Mouse (Mus musculus) CD8-positive naive resting alpha-beta T cell, adult 2 months (primary cell): ENCODE data around the gene Chn2.

ENCODE experiments used
- DNase-seq, 2 experiments: peaks; one replicate each; pipeline ENCODE4 v3.0.0; 2022; ENCODE audit warnings: low read depth in 2 of 2, low spot score in 2 of 2

Gene Chn2

DNA sequence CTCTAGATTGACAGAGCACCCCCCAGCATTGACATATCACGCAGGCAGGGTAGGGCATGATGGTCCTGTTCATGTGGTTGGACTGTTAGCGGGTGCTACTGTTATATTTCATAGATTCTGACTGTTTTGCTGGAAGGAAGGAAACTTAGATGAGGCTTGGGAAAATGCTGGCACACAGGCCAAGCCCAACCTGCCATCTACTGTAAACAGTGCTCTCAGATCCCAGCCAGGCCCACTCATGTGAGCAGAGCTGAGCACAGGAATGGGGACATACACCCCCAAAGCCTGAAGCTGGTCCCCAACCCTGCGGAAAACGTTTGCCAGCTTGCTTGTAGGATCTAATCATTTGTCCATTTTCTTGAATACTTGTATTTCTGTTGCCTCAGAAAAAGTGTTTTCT lies 32.1 kb downstream of the Chn2 start:
- DNase-seq, result no peak

DNA sequence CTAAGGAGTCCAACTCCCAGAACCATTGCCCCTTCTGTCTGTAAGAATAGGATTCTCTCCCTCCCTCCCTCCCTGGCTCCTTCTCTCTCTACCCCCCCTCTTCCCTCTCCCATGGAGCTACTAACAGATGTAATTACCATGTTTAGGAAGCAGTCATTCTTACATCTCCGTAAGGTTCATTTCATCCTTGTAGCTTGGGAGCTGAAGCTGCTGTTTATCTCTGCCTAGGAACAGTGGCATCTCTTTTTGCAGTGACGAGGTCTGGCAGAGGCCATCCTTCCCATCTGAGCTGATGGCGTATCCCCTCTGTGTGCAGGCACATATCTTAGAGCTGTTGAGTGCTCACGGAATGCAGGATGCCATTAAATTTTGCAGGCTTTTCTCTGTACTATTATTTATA lies 35.1 kb downstream of the Chn2 start:
- no peak for DNase-seq

DNA sequence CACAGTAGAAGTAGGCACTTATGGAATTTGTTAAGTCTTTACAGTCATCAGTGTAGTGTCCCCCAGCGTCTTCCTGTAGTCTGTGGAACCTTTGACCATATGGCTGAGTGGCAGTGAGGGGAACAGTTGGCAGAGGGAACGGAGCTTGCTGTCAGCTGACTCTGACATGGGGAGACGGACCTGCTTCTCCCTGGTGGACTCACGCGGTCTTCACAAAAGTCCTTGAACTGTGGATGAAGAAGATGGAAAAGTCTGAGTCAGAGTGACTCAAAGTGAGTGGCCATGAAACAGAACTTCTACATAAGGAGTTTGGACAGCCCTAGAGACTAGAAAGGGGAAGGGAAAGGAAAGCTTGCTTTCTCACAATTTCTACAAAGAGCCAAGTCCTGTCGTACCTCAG lies 36.1 kb downstream of the Chn2 start:
- no peak for DNase-seq

DNA sequence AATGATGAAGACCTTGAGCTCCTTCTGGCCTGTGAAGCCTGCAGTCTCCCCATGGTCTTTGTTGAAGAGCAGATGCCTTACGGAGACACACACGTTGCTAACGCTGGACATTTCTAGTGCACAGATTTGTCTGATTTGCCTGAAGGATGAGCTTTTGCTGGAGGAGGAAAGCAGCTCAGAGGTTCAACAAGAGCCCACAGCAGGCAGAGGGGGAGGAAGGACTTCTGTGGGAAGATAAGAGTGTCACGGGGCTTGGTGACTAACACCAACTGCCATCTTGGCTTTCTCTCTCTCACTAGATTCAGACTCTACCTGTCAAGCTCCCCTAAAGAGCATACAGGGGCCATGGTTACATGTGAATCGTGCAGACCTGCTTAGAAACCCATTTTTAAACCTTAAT lies 37.3 kb downstream of the Chn2 start:
- DNase-seq, result no peak

DNA sequence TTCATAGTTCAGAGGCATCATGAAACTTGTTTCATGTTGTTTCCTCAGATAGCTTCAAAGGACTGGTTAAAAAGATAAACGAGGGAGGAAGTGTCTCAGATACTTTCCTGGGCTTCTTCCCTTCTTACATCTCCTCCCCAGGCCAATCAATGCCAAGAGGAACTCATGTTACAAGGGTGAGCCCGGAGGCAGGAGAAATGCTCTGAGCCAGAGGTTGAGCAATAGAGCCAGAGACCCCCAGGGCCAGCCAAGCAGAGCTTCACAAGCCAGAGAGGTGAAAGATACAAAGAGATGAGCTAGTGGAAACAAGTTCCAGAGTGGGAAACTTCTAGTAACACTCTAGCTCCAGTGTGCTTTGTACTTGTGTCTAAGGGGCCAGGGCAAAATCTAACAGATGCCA lies 38.9 kb downstream of the Chn2 start:
- DNase-seq, result no peak

DNA sequence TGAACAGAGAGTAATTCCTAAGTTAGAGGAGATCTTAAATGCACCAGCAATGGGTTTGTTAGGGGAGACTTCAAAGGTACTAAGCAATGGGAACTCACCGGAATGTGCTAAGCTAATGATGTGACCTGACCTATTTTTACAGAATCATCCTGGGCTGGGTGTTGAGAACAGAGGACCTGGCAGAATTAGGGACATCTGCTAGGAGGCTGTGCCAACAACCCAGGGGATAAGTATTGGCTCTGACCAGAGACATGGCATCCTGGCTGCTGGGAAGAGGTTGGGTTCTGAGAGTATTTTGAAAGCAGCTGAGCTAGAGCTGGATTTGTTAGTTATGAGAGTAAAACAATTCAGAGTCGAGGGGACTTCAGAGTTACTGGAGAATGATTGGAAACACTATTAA lies 40.5 kb downstream of the Chn2 start:
- no peak for DNase-seq

DNA sequence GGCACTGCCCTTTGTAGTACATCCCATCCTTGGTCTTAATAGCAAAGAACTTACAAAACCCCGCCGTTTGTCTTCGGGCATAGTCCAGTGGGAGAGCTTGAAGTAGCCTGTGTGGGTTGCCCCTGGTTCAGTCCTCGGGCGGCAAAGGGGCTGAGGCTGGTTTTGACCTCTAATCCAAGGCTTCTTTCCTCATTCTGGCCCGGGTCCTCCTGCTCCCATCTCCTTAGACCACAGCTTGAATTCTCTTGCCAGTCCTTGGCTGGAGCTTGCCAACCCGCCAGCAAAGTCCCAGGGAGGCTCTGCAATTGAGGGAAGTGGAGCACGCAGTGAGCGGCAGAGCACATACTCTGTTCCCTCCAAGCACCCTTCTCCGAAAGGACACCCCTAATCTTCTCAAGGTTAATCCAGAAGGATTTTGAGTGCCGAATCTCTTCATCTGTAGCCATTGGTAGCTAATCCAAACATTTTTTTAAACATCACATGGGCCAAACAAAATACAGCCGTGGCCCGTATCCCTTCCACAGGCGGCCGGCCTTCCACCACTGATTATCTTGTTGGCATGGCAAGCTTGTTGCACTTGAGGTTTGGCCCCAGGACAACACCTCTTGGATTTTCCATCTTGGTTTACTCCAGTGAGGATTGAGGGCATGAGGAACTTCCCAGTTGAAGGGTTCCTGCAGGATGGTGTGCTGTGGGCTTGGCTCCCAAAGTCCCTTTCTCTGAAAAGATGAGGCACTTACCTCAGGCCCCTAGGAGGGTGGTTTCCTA lies 41.3 kb downstream of the Chn2 start:
- DNase-seq, result no peak

DNA sequence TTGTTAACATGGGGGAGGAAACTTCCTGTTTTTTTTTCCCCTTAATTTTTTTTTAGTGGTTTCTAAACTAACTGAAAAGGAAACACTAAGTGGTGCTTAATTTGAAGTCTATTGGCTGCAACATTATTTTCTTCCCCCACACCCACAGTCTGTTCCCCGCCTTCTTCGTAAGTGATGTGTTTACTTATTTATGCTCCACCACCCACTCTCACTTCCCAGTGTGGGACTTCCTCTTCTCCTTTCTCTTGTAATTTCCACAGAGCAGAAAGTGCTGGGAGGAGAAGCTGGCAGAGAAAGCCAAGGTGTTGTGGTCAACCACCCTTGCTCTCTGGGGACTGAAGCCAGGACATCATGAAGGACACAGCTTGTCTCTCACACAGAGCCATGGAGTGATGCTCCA lies 43.2 kb downstream of the Chn2 start:
- DNase-seq, result no peak

DNA sequence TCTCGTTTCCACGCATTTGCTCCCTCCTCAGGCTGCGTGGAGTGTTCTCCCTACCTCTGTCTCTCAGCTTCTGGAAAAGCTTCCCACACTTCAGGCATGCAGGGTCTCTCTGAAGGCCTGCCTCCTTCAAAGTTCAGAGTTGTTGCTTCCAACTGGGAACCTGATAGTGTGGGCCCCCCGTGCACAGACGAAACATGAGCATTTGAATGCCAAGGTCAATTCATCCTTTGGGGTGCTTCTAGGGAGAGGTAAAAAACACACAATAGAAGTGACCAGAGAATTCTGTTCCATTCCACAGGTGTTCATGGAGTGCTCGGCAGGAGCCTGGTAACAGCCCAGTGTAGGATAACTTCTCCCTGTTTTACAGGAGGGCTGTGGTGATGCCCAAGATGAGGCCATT lies 44.7 kb downstream of the Chn2 start:
- no peak for DNase-seq

DNA sequence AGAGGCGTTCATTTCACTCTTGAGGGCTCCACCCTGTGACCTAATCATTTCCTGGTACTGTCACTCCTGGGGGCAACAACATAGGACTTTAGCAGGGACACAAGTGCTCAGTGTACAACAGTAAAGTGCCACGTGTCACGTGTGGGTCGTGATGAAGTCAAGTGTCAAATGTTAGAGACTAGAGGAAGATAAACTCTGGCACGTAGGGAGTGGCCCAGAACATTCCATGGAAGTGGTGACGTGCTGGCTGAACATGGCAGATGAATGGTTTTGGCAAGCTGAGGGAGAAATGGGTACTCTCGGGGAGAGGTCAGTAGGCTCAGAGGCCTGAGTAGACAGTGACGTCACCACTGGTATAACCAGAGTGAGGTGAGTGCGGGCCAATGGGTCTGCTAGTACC lies 45.7 kb downstream of the Chn2 start:
- DNase-seq, result no peak

DNA sequence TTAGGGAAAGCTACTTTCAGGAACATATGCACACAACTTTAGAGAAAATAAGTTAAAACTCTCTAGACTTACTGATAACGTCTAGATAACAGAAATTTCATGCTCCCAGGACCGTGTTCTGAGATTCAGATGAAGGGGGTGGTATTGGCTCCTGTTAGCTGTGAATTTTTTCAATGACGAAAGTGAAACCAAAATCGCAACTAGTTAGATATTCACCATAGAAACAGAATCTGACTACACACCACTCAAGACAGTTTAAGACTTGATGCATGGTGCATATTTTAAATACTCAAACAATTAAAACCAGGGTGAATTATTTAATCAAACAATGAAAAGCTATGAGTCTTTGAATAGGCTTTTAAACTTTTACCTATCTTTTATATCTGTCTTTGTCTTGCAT lies 48.8 kb downstream of the Chn2 start:
- no peak for DNase-seq

DNA sequence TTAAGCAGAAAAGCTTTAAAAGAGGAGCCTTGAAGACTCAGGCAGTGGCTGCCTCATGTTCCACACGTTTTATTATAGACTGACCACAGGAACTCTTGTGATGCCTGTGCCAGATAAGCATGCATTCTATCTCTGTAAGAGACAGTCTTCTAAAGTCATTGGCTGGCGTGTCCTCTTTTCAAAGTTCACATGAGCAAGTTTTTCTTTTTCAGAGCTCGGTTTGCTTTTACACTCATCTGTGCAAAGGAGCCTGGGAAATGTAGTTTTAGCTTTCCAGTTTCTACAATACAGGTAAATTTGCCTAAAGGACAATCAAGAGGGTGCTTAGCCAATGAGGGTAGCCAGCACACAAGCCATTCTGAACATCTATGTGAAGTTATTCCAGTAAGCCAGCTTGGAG lies 51.5 kb downstream of the Chn2 start:
- DNase-seq, result no peak

DNA sequence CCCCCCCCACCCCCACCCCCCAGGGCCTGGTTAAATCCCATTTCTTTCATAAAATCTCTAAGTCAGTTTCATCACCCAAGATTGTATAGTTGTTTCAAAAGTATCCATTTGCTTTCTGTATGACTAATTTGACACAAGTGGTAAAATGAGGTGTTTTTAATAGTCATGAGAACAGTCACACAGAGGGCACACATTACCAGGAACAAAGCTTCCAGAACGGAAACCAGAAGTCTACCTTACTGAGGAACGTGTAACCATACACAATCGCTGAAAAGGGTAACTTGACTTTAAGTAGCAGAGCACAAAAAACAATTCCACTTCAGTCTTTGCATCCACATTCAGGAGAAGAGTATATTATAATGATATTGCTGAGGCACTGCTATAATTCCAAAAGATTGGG lies 53.6 kb downstream of the Chn2 start:
- no peak for DNase-seq

DNA sequence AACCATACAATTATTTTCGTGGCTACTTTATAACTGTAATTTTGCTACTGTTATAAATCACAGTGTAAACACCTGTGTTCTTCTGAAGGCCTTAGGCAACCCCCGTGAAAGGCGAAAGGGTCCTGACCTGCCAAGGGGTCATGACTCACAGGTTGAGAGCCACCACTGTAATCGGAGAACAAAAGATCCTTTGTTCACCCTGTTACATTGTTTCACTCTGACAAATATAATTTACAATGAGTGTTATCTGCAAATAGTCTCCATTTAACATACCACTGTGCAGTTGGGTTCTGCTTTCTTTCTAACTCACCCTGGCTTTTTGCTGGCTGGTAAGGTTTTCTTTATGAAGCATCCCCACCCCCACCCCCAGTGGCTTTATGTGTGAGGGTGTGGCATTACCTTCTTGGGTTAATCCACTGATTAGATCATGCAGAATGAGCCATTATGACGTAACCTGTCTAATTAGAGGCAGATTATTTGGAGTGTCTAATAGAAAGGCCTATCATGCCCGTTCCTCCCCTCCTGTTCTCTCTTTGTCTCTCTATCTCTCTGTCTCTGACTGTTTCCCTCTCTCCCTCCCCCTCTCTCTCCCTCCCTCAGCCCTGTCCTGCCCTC lies 56.9 kb downstream of the Chn2 start:
- DNase-seq, result no peak

DNA sequence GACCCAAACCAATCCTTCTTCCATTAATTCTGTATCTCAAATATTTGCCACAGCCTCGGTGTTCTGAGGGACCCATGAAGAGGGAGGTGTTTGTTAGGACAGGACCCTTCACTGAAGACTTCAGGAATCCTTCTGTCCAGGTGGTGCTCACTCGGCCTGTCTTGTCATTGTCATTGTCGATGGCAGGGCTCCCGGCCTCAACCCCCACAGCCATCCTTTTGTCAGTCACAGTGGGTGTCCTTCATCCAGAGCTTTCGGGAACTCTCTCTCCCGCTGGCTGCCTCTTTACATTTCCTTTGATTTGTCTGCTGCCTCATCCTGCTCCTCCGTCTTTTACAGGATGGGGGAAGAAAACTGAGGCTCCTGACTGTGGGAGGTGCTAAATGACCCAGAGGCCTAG lies 57.5 kb downstream of the Chn2 start:
- no peak for DNase-seq

DNA sequence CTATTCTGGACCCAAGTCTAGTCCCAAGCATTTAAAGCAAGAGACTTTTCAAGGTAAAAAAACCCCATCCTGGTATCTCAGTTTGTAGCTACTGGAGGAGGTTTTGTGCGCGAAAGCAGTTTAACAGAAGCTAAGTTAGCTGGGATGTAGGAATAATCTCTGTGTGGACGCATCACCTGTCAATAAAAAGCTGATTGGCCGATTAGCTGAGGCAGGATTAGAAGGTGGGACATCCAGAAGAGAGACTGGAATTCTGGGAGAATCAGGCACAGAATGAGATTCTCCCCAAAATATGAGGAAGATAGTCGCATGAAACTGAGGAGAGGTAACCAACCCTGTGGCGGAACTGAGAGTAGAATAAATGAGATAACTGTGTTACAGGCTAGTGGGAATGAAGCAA lies 59.0 kb downstream of the Chn2 start:
- no peak for DNase-seq

DNA sequence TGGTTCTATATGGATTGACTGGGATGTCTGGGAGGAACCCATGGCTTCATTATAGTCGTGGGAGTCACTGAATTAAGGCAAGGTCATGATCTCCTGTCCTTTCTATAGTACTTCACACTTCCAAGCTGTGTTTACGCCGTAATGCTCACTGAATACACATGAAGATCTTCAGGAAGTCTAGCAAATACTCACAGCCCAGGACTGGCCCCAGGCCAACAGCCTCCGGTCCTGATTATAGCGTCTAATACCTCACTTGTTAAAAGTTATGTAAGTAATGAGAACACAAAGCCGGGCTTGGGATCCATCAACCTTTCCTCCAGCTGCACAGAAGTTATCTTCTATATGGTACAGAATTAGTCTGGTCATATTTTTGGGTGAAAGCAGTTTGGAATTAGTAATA lies 60.3 kb downstream of the Chn2 start:
- DNase-seq, result no peak

DNA sequence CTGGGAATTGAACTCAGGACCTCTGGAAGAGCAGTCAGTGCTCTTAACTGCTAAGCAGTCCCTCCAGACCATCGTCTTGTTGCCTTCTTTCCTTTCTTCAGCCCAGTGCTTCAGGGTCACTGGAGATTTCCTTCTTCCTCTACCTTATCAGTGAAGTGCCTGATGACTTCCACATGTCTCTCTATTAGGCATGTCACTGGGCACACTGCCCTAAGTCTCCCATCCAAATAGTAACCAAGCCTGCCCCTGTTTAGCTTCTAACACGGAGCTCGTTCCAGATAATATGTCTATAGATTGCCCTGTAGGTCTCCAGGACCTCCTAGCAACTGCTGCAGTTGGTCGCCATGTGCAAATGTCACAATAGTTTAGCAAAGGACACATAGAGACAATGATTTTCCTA lies 62.9 kb downstream of the Chn2 start:
- no peak for DNase-seq

DNA sequence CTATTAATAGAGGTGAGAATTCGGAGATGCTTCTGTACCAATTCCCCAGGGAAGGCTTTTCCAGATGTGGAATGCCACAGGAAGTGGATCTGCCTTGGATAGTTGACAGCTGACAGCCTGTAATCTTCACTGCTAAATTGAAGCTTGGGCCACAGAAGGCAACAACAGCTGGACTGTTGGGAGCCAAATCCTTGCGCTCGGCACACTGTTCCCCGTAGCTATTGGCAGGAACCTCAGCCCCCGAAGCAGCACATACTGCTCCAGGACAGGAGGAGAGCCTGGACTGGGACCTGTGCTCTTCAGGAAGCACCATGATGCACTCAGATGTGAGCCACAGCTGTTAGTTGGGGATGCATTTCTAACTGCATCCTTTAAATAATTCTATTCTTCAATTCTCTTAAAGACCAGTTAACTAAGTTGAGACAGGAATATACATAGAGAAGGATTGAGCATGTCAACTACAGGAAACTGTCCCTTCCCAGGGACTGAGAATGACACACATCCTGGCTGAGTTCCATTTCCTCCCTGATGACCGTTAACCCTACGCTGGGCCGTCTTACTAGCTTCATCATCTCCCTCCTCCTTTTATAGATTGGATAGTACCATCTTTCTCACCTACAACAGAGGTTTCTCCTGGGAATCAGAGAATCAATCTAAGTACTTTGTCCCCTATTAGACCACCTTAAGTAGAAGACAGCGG lies 64.1 kb downstream of the Chn2 start:
- DNase-seq, result no peak

DNA sequence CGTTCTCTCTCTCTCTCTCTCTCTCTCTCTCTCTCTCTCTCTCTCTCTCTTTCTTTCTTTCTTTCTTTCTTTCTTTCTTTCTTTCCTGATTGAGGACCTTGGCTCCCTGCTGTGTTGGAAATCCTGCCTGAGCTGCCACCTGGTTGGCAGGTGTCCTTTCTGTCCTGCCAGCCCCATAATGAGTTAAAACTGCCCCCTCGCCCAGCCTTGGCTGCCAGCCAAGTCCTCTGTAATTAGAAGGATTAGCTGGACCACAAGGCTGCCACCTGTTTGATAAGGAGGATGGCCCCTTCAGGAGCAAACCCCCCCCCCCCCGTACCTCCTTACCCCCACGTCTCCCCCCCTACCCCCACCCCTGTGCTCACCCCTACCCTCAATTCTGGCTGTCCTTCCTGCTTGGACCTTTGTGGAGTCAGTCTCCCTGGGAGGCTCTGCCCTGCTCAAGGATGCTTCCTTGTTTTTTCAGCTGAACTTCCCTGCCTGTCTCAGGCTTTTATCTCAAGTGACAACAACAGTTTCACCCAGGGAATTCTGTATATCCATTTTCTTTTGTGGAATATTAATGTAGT lies 72.1 kb downstream of the Chn2 start:
- DNase-seq, result no peak

DNA sequence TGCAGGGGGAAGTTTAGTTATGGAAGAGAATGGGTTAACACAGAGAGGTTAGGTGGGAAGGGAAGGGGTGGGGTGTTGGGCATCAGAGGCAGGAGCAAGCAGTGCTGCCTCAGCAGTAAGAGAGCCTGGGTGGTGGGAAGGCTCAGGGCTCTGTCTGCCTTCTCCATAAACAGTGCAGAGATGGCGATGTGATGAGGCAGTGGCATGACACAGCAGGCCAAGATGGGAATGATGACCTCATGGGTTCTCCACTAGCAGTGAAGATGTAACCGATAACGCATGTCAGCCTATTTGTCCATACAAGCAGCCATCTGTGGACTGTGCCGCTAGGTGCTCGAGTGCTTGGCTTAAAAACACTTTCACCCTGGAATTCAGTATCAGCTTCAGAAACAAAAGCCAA lies 74.0 kb downstream of the Chn2 start:
- DNase-seq, result no peak

DNA sequence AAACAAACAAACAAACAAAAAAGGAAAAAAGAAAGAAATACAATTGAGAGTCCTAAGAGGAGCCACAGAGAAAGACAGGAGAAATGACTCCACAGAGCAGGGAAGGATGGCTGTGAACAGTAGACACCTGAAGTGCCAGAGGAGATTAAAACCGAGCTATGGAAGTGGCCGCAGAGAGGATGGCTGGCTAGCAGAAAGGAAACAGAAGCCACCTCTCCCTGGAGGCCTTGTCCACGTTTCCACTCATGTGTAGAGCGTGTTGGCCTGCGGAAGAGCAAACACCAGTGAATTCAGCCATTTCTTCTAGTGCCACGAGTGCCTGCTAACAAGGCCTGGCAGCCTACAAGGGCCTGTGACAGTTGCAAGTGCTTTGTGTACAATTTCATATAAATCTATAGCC lies 75.1 kb downstream of the Chn2 start:
- no peak for DNase-seq
